Mouse (Mus musculus): ENCODE results near the gene Fam131a. TPM values are rescaled to one million over a fixed set of nuclear protein-coding genes. Genes with fewer than 3 reads are reported as not detected.

Fam131a gene
- total RNA-seq, 2 experiments from 2014 or later: 0.33 to 0.55 TPM

GRCm38 (mm10) chr16:20715566-20715965 is 22.5 kb downstream of the Fam131a start:
- no peak for ATAC-seq (ENCODE audit: poor library complexity, severe bottlenecking)

GRCm38 (mm10) chr16:20715976-20716840 is 23.2 kb downstream of the Fam131a start:
- peak; percentile 31 for ATAC-seq (ENCODE audit: poor library complexity, severe bottlenecking)

GRCm38 (mm10) chr16:20716841-20717180 is 23.8 kb downstream of the Fam131a start:
- peak; percentile 15; the same call in 1 of the 2 replicates for ATAC-seq (ENCODE audit: poor library complexity, severe bottlenecking)

GRCm38 (mm10) chr16:20717181-20717977 is 24.3 kb downstream of the Fam131a start, which contains the start of the genes Polr2h and Clcn2:
Polr2h (plus strand) TSS chr16:20717665.
Clcn2 (minus strand) TSS chr16:20717746.
- peak; percentile 90 for ATAC-seq (ENCODE audit: poor library complexity, severe bottlenecking)

GRCm38 (mm10) chr16:20717978-20718670 is 25.1 kb downstream of the Fam131a start:
- no peak for ATAC-seq (ENCODE audit: poor library complexity, severe bottlenecking)

- ATAC-seq (ENCODE audit: poor library complexity, severe bottlenecking): no peak
Observed at GRCm38 (mm10) chr16:20721808-20722207, 28.8 kb downstream of the Fam131a start.

- no peak for ATAC-seq (ENCODE audit: poor library complexity, severe bottlenecking)
Observed at GRCm38 (mm10) chr16:20722736-20723135, 29.7 kb downstream of the Fam131a start.

GRCm38 (mm10) chr16:20723247-20723646 is 30.2 kb downstream of the Fam131a start:
- no peak for ATAC-seq (ENCODE audit: poor library complexity, severe bottlenecking)

GRCm38 (mm10) chr16:20724338-20724748 is 31.3 kb downstream of the Fam131a start:
- peak; percentile 99 for ATAC-seq (ENCODE audit: poor library complexity, severe bottlenecking)

GRCm38 (mm10) chr16:20725321-20725720 is 32.3 kb downstream of the Fam131a start:
- no peak for ATAC-seq (ENCODE audit: poor library complexity, severe bottlenecking)

- no peak for ATAC-seq (ENCODE audit: poor library complexity, severe bottlenecking)
Observed at GRCm38 (mm10) chr16:20725750-20726149, 32.7 kb downstream of the Fam131a start.

- no peak for ATAC-seq (ENCODE audit: poor library complexity, severe bottlenecking)
Observed at GRCm38 (mm10) chr16:20726384-20726783, 33.3 kb downstream of the Fam131a start.

GRCm38 (mm10) chr16:20730293-20730711 is 37.3 kb downstream of the Fam131a start:
- no peak for ATAC-seq (ENCODE audit: poor library complexity, severe bottlenecking)

GRCm38 (mm10) chr16:20731688-20732087 is 38.6 kb downstream of the Fam131a start:
- ATAC-seq (ENCODE audit: poor library complexity, severe bottlenecking): no peak

GRCm38 (mm10) chr16:20732251-20732924 is 39.3 kb downstream of the Fam131a start:
- ATAC-seq (ENCODE audit: poor library complexity, severe bottlenecking): no peak

GRCm38 (mm10) chr16:20732925-20733730 is 40.1 kb downstream of the Fam131a start, which contains the start of gene Chrd:
Chrd (plus strand) TSS chr16:20733127.
- 0 out of 2 replicates have a peak, but pooled peaks have one; percentile 19 for ATAC-seq (ENCODE audit: poor library complexity, severe bottlenecking)

GRCm38 (mm10) chr16:20733731-20734730 is 41.0 kb downstream of the Fam131a start, which contains the start of gene Thpo:
Thpo (minus strand) TSS chr16:20734511.
- ATAC-seq (ENCODE audit: poor library complexity, severe bottlenecking): no peak

- no peak for ATAC-seq (ENCODE audit: poor library complexity, severe bottlenecking)
Observed at GRCm38 (mm10) chr16:20735651-20736050, 42.6 kb downstream of the Fam131a start.

All from megakaryocyte, adult 5-6 weeks (primary cell).